Mouse (Mus musculus) midbrain, postnatal 0 days (tissue): ENCODE results near the gene Xylt1. TPM values are rescaled to one million over a fixed set of nuclear protein-coding genes. Genes with fewer than 3 reads are reported as not detected.

Experiments used
- ATAC-seq: fragments of 200-750 bp; cut with Nextera tagmentation; 2 replicates; pipeline ENCODE4 v1.8.0; 2017; ENCODE audit warnings: moderate number of reproducible peaks, mild to moderate bottlenecking, moderate TSS enrichment, moderate library complexity; ENCODE audit not compliant: low FRiP score
- DNase-seq: peaks from one replicate; pipeline ENCODE4 v3.0.0-alpha.2; 2015; ENCODE audit warnings: low spot score
- H3K27ac ChIP-seq: fragments of 300-500 bp; sonication (generic); 2 replicates; pipeline ENCODE4 v1.5.1; 2014; ENCODE audit warnings: low read depth, mild to moderate bottlenecking, low read length, mixed read lengths
- H3K27me3 ChIP-seq: fragments of 300-500 bp; sonication (generic); 2 replicates; pipeline ENCODE4 v1.6.1; 2014; ENCODE audit warnings: low read length, control low read depth, mixed read lengths; ENCODE audit not compliant: insufficient read depth
- H3K36me3 ChIP-seq: fragments of 300-500 bp; sonication (generic); 2 replicates; pipeline ENCODE4 v1.6.1; 2014; ENCODE audit warnings: low read length, control low read depth, mixed read lengths; ENCODE audit not compliant: insufficient read depth
- H3K4me1 ChIP-seq: fragments of 300-500 bp; sonication (generic); 2 replicates; pipeline ENCODE4 v1.6.1; 2014; ENCODE audit warnings: mild to moderate bottlenecking, control low read depth, antibody characterized with exemption, low read length, mixed read lengths; ENCODE audit not compliant: insufficient read depth
- H3K4me2 ChIP-seq: fragments of 300-500 bp; sonication (generic); 2 replicates; pipeline ENCODE4 v1.6.1; 2014; ENCODE audit warnings: low read depth, mild to moderate bottlenecking, low read length, mixed read lengths; ENCODE audit not compliant: poor library complexity, severe bottlenecking
- H3K4me3 ChIP-seq: fragments of 300-500 bp; sonication (generic); 2 replicates; pipeline ENCODE4 v1.5.1; 2014; ENCODE audit warnings: low read depth, mild to moderate bottlenecking, low read length, moderate library complexity
- H3K9ac ChIP-seq: fragments of 300-500 bp; sonication (generic); replicated peaks from 2 replicates; pipeline ENCODE4 v1.6.1; 2014; ENCODE audit warnings: mild to moderate bottlenecking, low read length, moderate library complexity, mixed read lengths; ENCODE audit not compliant: poor library complexity, severe bottlenecking
- H3K9me3 ChIP-seq: fragments of 300-500 bp; sonication (generic); 2 replicates; pipeline ENCODE4 v1.6.1; 2016; ENCODE audit warnings: low read length, control low read depth
- CTCF ChIP-seq: IDR thresholded peaks from 2 replicates; pipeline ENCODE4 v1.5.1; 2016; ENCODE audit warnings: antibody characterized with exemption, mild to moderate bottlenecking
- WGBS: fragments of 180-500 bp; shearing (Covaris S2); extraction: QIAGEN DNeasy Blood & Tissue Kit; methylation state at CpG from one replicate; pipeline ENCODE4 v1.1.7; 2014; 5-methylcytosine and 5-hydroxymethylcytosine counted together
- polyA plus RNA-seq: library from polyadenylated mRNA; unstranded; fragments of >200 nt; fragmentation: Nextera tagmentation; extraction: Ambion mirVana; gene quantifications from 2 replicates; pipeline ENCODE4 v1.2.1, GENCODE M21; 2015
- total RNA-seq: library from RNA; depleted of rRNA; stranded (reverse); fragments of >200 nt; gene quantifications from 2 replicates; pipeline ENCODE4 v1.2.3, GENCODE M21; 2014

Xylt1 gene
- total and polyA plus RNA-seq, 2 experiments from 2014 or later, result 2.5 to 16.4 TPM

DNA sequence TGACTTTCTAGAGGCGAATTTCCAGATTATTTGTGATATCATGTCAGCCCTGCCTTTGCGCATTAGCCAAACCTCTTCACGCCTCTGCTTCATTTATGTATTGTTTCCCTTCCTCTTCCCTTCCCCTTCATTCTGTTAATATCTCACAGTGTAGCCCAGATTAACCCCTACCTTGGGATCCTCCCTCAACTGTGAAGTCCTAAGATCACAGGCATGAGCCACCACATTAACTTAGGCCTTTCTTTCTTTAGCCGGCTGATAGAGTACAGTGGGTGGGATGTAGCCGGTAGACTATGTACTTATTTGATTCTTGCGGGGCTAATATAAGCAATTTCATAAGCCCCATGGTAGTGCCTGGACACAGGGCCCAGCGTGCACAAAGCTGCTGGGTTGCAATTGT, 62.4 kb downstream of the Xylt1 start:
- Histone ChIP-seq H3K27ac (no peak overlapping the region), H3K4me1 (peaks cover 7% of the 10 kb centered on the region; the same call in 1 of the 2 replicates), H3K4me3 (no peak overlapping the region), H3K36me3 (no peaks in the 10 kb centered on the region), H3K4me2 (no peak overlapping the region), H3K9ac (no peak overlapping the region), H3K9me3 (no peaks in the 10 kb centered on the region), H3K27me3 (no peaks in the 10 kb centered on the region)
- 91% methylated on average over 7 of the region's 7 CpGs for WGBS
- TF ChIP-seq CTCF, result no peak
- ATAC-seq (no peak), DNase-seq (no peak)

GRCm38 (mm10) chr7:117445471-117445870, 64.7 kb downstream of the Xylt1 start:
- no peak for ATAC-seq
- H3K36me3 ChIP-seq, result no peaks in the 10 kb centered on the region
- H3K4me3 ChIP-seq, result no peak overlapping the region
- no peak for DNase-seq
- H3K27me3 ChIP-seq, result no peaks in the 10 kb centered on the region
- peaks cover 2% of the 10 kb centered on the region; the same call in 1 of the 2 replicates for H3K4me1 ChIP-seq
- H3K9ac ChIP-seq, result no peak overlapping the region
- 29% methylated on average over 3 of the region's 3 CpGs for WGBS
- no peak for TF ChIP-seq CTCF
- H3K27ac ChIP-seq, result no peak overlapping the region
- H3K9me3 ChIP-seq, result no peaks in the 10 kb centered on the region
- no peak overlapping the region for H3K4me2 ChIP-seq

DNA sequence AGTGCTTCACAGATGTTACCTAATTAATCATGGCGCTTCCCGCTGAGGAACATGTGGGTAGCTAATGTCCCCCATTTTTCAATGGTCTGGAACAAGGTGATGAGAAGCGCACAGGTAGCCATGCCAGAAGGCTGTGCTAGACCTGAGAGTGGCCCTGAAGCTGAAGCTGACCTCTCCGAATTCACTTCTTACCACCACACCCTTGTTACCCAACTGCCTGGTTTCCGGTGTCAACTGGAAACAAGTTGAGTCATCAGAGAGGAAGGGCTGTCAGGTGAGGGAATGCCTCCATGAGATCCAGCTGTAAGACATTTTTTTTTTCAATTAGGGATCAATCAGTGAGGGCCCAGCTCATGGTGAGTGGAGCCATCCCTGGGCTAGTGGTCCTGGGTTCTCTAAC, 68.8 kb downstream of the Xylt1 start:
- ATAC-seq (no peak), DNase-seq (no peak)
- no peak for TF ChIP-seq CTCF
- H3K4me3 ChIP-seq, result no peak overlapping the region
- no peak overlapping the region for H3K27ac ChIP-seq
- 100% methylated on average over 5 of the region's 5 CpGs for WGBS
- no peaks in the 10 kb centered on the region for H3K36me3 ChIP-seq
- no peaks in the 10 kb centered on the region for H3K27me3 ChIP-seq
- H3K4me2 ChIP-seq, result no peak overlapping the region
- no peak overlapping the region for H3K9ac ChIP-seq
- H3K9me3 ChIP-seq, result no peaks in the 10 kb centered on the region
- no peaks in the 10 kb centered on the region for H3K4me1 ChIP-seq

DNA sequence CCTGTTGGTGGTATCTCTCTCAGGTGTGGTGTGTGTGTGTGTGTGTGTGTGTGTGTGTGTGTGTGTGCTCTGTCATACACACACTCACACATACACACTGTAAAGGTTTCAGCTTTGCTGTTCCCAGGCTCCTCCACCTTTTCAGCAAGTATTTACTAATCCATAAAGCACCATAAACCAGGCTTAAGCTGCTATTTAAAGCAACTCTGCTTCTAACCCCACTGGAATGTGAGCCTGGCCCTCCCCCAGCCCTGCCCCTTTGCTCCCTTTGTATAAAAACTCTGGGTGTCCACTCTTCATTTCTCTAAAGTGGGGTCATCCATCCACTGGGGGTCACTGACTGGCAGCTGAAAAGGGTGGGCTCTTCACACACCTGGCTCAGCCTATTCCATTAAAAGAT, 70.4 kb downstream of the Xylt1 start:
- H3K4me3 ChIP-seq, result no peak overlapping the region
- no peaks in the 10 kb centered on the region for H3K9me3 ChIP-seq
- no peak for TF ChIP-seq CTCF
- no peak overlapping the region for H3K27ac ChIP-seq
- no peaks in the 10 kb centered on the region for H3K27me3 ChIP-seq
- H3K4me2 ChIP-seq, result no peak overlapping the region
- no peaks in the 10 kb centered on the region for H3K36me3 ChIP-seq
- no peaks in the 10 kb centered on the region for H3K4me1 ChIP-seq
- no peak overlapping the region for H3K9ac ChIP-seq
- DNase-seq (no peak), ATAC-seq (no peak)

DNA sequence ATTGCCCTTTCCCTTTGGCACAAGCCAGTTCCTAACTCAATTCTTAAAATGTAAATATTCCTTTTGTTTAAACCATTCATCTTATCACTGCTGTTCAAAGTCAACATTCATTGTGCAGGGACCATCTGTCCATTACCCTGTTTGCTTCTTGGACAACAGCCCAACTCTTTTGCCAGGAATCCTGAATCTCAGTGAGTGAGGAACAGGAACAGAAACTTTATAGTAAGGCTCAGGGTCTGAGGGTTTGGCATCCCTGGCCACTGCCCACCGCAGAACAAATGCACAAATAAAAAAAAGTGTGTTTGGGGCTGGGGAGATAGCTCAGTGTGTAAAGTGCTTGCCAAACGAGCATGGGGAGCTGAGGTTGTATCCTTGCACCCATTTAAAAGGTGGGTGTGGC, 71.5 kb downstream of the Xylt1 start:
- 56% methylated on average over 2 of the region's 2 CpGs for WGBS
- H3K4me1 ChIP-seq, result no peaks in the 10 kb centered on the region
- ATAC-seq, result no peak
- no peak overlapping the region for H3K4me2 ChIP-seq
- H3K9ac ChIP-seq, result no peak overlapping the region
- no peak overlapping the region for H3K4me3 ChIP-seq
- H3K27me3 ChIP-seq, result no peaks in the 10 kb centered on the region
- H3K9me3 ChIP-seq, result no peaks in the 10 kb centered on the region
- no peak for TF ChIP-seq CTCF
- H3K36me3 ChIP-seq, result 0 out of 2 replicates have a peak, but pooled peaks cover 4% of the 10 kb centered on the region
- no peak overlapping the region for H3K27ac ChIP-seq
- peak; percentile 33 for DNase-seq

- WGBS, result 92% methylated on average over 11 of the region's 11 CpGs
- H3K27me3 ChIP-seq, result no peaks in the 10 kb centered on the region
These were observed 74.2 kb downstream of the Xylt1 start for GRCm38 (mm10) chr7:117454789-117455548.

More at GRCm38 (mm10) chr7:117454789-117455548, 74.2 kb downstream of the Xylt1 start:
- DNase-seq (no peak), ATAC-seq (no peak)
- Histone ChIP-seq H3K9me3 (no peaks in the 10 kb centered on the region), H3K4me1 (no peaks in the 10 kb centered on the region), H3K4me2 (no peak overlapping the region), H3K4me3 (no peak overlapping the region), H3K27ac (no peak overlapping the region), H3K9ac (no peak overlapping the region), H3K36me3 (0 out of 2 replicates have a peak, but pooled peaks cover 4% of the 10 kb centered on the region)
- no peak for TF ChIP-seq CTCF
